Comparison of ENCODE assay signal across 14 mouse cellular contexts in the genomic region with DNA sequence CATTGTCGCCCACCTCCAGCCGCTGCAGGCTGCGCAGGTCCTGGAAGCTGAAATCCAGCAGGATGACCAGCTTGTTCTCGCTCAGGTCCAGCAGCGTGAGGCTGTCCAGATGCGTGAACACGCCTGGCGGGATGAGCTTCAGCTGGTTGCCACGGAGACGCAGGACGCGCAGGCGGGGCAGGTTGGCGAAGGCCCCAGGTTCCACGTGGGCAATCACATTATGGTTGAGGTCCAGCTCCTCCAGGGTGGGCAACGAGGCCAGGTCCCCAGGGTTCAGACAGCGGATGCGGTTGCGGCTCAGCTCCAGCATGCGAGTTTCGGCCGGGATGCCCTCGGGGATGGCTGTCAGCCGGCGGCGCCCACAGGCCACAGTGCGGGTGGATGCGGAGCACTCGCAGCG. TPM values are rescaled to one million over a fixed set of nuclear protein-coding genes. Genes with fewer than 3 reads are reported as not detected.
DNase-seq lines count a peak whose midpoint lies in the region; ATAC-seq lines count a peak whose summit lies in the region.
"Had no signal": no experiment of that assay in that cellular context is flagged by ENCODE, and none has a peak within 500 bp of the region (broad histone marks: within the 10 kb centered on the region; RNA-seq: fewer than 3 reads in every experiment).

No protein-coding gene starts in this region.

- H3K36me3 ChIP-seq in lung, embryonic 15.5 days = peaks cover 1% of the 10 kb centered on the region; the same call in 1 of the 2 replicates
- H3K36me3 ChIP-seq in hindbrain, embryonic 10.5 days = peaks cover 2% of the 10 kb centered on the region
- H3K36me3 ChIP-seq in midbrain, embryonic 13.5 days = peaks cover 4% of the 10 kb centered on the region; the same call in 1 of the 2 replicates

- 51% methylated on average over 30 of the region's 30 CpGs for WGBS in lung, embryonic 15.5 days
- 53% methylated on average over 30 of the region's 30 CpGs for WGBS in hindbrain, embryonic 10.5 days
- 51% methylated on average over 30 of the region's 30 CpGs for WGBS in midbrain, embryonic 13.5 days

- DNase-seq in cerebellum, postnatal 14 days = peak; percentile 47 to 55
- no peak for DNase-seq in cerebellum, adult 8-10 months
- DNase-seq in lung, postnatal 36 days = no peak
- DNase-seq in hindbrain, embryonic 10.5 days (ENCODE audit: low spot score) = no peak
- no peak for DNase-seq in urinary bladder, postnatal 4 days (ENCODE audit: low spot score in 2 of 2)
- no peak for DNase-seq in spleen, postnatal 14 days (ENCODE audit: low spot score in 2 of 2)
- DNase-seq: cerebellum, adult 9-10 months; kidney, adult 2 months; thymus, adult 18-20 months had no signal

- H3K9ac ChIP-seq in lung, embryonic 15.5 days = no peak overlapping the region
- peak overlapping the region; percentile 32 for H3K9ac ChIP-seq in midbrain, embryonic 13.5 days (replicated peaks)
- H3K9ac ChIP-seq: heart, embryonic 15.5 days had no signal

- peaks cover 8% of the 10 kb centered on the region for H3K4me1 ChIP-seq in lung, embryonic 15.5 days
- H3K4me1 ChIP-seq in hindbrain, embryonic 10.5 days (replicated peaks) = peaks cover 75% of the 10 kb centered on the region
- H3K4me1 ChIP-seq in midbrain, embryonic 13.5 days (replicated peaks) = peaks cover 38% of the 10 kb centered on the region

- H3K9me3 ChIP-seq in lung, embryonic 15.5 days = no peaks in the 10 kb centered on the region
- H3K9me3 ChIP-seq in hindbrain, embryonic 10.5 days = peaks cover 10% of the 10 kb centered on the region; the same call in 1 of the 2 replicates
- no peaks in the 10 kb centered on the region for H3K9me3 ChIP-seq in midbrain, embryonic 13.5 days
- H3K9me3 ChIP-seq: heart, embryonic 15.5 days had no signal

- ATAC-seq in lung, embryonic 15.5 days (ENCODE audit: borderline replicate concordance, extremely low read depth, low FRiP score, low TSS enrichment) = no peak
- peak; percentile 31; the same call in 1 of the 2 replicates for ATAC-seq in midbrain, embryonic 13.5 days

- peaks cover 61% of the 10 kb centered on the region for H3K27me3 ChIP-seq in lung, embryonic 15.5 days
- peaks cover 61% of the 10 kb centered on the region for H3K27me3 ChIP-seq in hindbrain, embryonic 10.5 days (ENCODE audit: insufficient read depth, poor library complexity, severe bottlenecking)
- H3K27me3 ChIP-seq in midbrain, embryonic 13.5 days = peaks cover 42% of the 10 kb centered on the region

- no peak overlapping the region for H3K4me2 ChIP-seq in lung, embryonic 15.5 days
- peak overlapping the region; percentile 1; the same call in 1 of the 2 replicates for H3K4me2 ChIP-seq in midbrain, embryonic 13.5 days (replicated peaks)
- H3K4me2 ChIP-seq: heart, embryonic 15.5 days had no signal

- no peak overlapping the region for H3K27ac ChIP-seq in lung, embryonic 15.5 days
- H3K27ac ChIP-seq in hindbrain, embryonic 10.5 days = no peak overlapping the region
- H3K27ac ChIP-seq in midbrain, embryonic 13.5 days = no peak overlapping the region
- H3K27ac ChIP-seq: heart, embryonic 15.5 days; layer of hippocampus, adult 2 months had no signal

- 0 out of 2 replicates have a peak overlapping the region, but pooled peaks have one; percentile 2 for H3K4me3 ChIP-seq in lung, embryonic 15.5 days
- H3K4me3 ChIP-seq in hindbrain, embryonic 10.5 days = peak overlapping the region; percentile 18; the same call in 1 of the 2 replicates
- 0 out of 2 replicates have a peak overlapping the region, but pooled peaks have one; percentile 1 for H3K4me3 ChIP-seq in midbrain, embryonic 13.5 days (replicated peaks)
- H3K4me3 ChIP-seq: layer of hippocampus, adult 2 months had no signal

RNA-seq across cellular contexts. Expression of a gene that starts 8.2 kb away (rescaled TPM):
- polyA plus RNA-seq in lung, embryonic 15.5 days (2015; fragmentation: Nextera tagmentation; extraction: Ambion mirVana) = 0.05 and 0.31 TPM in 2 replicates
- polyA plus RNA-seq in hindbrain, embryonic 10.5 days (2016; fragmentation: Nextera tagmentation; extraction: Ambion mirVana) = 0.61 and 0.93 TPM in 2 replicates
- polyA plus RNA-seq in midbrain, embryonic 13.5 days (2015; fragmentation: Nextera tagmentation; extraction: Ambion mirVana) = 1.5 and 1.9 TPM in 2 replicates
- polyA plus RNA-seq: liver, embryonic 16.5 days had no signal

RNA-seq across cellular contexts. Expression of a gene that starts 9.2 kb away (rescaled TPM):
- 1,965 and 1,985 TPM in 2 replicates for polyA plus RNA-seq in lung, embryonic 15.5 days (2015; fragmentation: Nextera tagmentation; extraction: Ambion mirVana)
- 2,287 and 2,328 TPM in 2 replicates for polyA plus RNA-seq in hindbrain, embryonic 10.5 days (2016; fragmentation: Nextera tagmentation; extraction: Ambion mirVana)
- 1,319 and 1,425 TPM in 2 replicates for polyA plus RNA-seq in midbrain, embryonic 13.5 days (2015; fragmentation: Nextera tagmentation; extraction: Ambion mirVana)

RNA-seq across cellular contexts. Expression of a gene that starts 19.4 kb away (rescaled TPM):
- 254 and 281 TPM in 2 replicates for polyA plus RNA-seq in lung, embryonic 15.5 days (2015; fragmentation: Nextera tagmentation; extraction: Ambion mirVana)
- polyA plus RNA-seq in hindbrain, embryonic 10.5 days (2016; fragmentation: Nextera tagmentation; extraction: Ambion mirVana) = 314 and 327 TPM in 2 replicates
- polyA plus RNA-seq in midbrain, embryonic 13.5 days (2015; fragmentation: Nextera tagmentation; extraction: Ambion mirVana) = 249 and 254 TPM in 2 replicates

RNA-seq across cellular contexts. Expression of a gene that starts 19.5 kb away (rescaled TPM):
- 39.1 and 40.8 TPM in 2 replicates for polyA plus RNA-seq in lung, embryonic 15.5 days (2015; fragmentation: Nextera tagmentation; extraction: Ambion mirVana)
- polyA plus RNA-seq in hindbrain, embryonic 10.5 days (2016; fragmentation: Nextera tagmentation; extraction: Ambion mirVana) = 46.3 and 52.9 TPM in 2 replicates
- polyA plus RNA-seq in midbrain, embryonic 13.5 days (2015; fragmentation: Nextera tagmentation; extraction: Ambion mirVana) = 56.9 and 61.1 TPM in 2 replicates

RNA-seq across cellular contexts. Expression of a gene that starts 22.3 kb away (rescaled TPM):
- polyA plus RNA-seq in lung, embryonic 15.5 days (2015; fragmentation: Nextera tagmentation; extraction: Ambion mirVana) = 0.74 and 1.5 TPM in 2 replicates
- 0.65 and 0.68 TPM in 2 replicates for polyA plus RNA-seq in hindbrain, embryonic 10.5 days (2016; fragmentation: Nextera tagmentation; extraction: Ambion mirVana)
- polyA plus RNA-seq in midbrain, embryonic 13.5 days (2015; fragmentation: Nextera tagmentation; extraction: Ambion mirVana) = 0.28 and 0.43 TPM in 2 replicates

Comparison
In these comparisons a context has a peak if more than half of its experiments do, and no peak if none do; other contexts are left out.
1. DNase-seq: peak in cerebellum, postnatal 14 days (2 of 2); none in cerebellum, adult 8-10 months (single experiment), lung, postnatal 36 days (single experiment), hindbrain, embryonic 10.5 days (single experiment), urinary bladder, postnatal 4 days (0 of 2) and spleen, postnatal 14 days (0 of 2).
2. Peak in every context shown above with its lines, with median percentiles within 50 percentile points of each other: H3K4me3 ChIP-seq.